In the genomic region with DNA sequence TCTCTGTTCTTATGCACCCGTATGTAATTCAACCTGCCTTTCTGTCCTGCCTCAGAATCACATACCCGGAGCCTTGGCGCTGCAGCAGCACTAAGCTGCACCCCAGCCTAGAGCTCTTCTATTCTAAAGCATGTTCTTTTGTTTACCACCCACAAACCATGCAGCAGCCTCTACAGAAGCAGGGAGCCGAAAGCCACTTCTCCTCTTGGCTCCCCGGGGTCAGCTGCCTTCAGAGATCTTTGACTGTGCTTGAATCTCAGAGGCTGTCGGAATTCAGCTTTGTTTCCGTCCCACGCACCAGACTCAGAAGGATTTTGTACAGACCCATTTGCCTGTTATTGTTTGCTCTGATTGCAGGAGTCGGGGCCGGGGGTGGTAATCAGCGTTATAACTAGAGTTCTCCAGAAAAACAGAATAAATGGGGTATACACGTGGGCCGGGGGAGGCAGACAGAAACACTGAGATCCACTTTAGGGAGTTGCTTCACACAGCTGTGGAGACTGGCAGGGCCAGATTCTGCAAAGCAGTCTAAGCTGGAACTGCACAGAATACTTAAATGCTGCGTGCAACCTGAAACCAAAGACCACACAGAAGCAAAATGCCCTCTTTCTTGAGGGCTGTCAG, we compare ENCODE assay signal across 10 mouse cellular contexts. TPM values are rescaled to one million over a fixed set of nuclear protein-coding genes. Genes with fewer than 3 reads are reported as not detected.
DNase-seq lines count a peak whose midpoint lies in the region; ATAC-seq and TF ChIP-seq lines count a peak whose summit lies in the region.
"Had no signal": no experiment of that assay in that cellular context is flagged by ENCODE, and none has a peak within 500 bp of the region (broad histone marks: within the 10 kb centered on the region; RNA-seq: fewer than 3 reads in every experiment).

No protein-coding gene starts in this region.

- H3K4me2 ChIP-seq in forebrain, postnatal 0 days (ENCODE audit: low read depth): peak overlapping the region; percentile 35
- H3K4me2 ChIP-seq: liver, embryonic 15.5 days had no signal

- ATAC-seq in forebrain, postnatal 0 days: peak; percentile 90

- peak overlapping the region; percentile 41; the same call in 1 of the 2 replicates for H3K27ac ChIP-seq in kidney, adult 2 months (ENCODE audit: insufficient read depth, low read depth, low read length)
- H3K27ac ChIP-seq in forebrain, postnatal 0 days (ENCODE audit: low read depth, low read length): peak overlapping the region; percentile 60
- H3K27ac ChIP-seq in olfactory bulb, adult 2 months (ENCODE audit: insufficient read depth, low read depth, low read length): peak overlapping the region; percentile 100
- H3K27ac ChIP-seq: liver, embryonic 15.5 days had no signal

- no peak for TF ChIP-seq POLR2A in kidney, adult 2 months (IDR thresholded peaks at IDR 0.05; ENCODE audit: low read depth, low read length)
- no peak for TF ChIP-seq POLR2A in olfactory bulb, adult 2 months (IDR thresholded peaks at IDR 0.05; ENCODE audit: insufficient read depth, low read depth, low read length)

- no peaks in the 10 kb centered on the region for H3K36me3 ChIP-seq in kidney, adult 2 months (ENCODE audit: control insufficient read depth, insufficient read depth, low read length)
- H3K36me3 ChIP-seq in forebrain, postnatal 0 days (ENCODE audit: insufficient read depth): no peaks in the 10 kb centered on the region
- H3K36me3 ChIP-seq: liver, embryonic 15.5 days had no signal

- 38% methylated on average over 14 of the region's 14 CpGs for WGBS in kidney, adult 2 months
- 7% methylated on average over 14 of the region's 14 CpGs for WGBS in forebrain, postnatal 0 days
- WGBS in olfactory bulb, adult 2 months: 9% methylated on average over 14 of the region's 14 CpGs

- H3K4me1 ChIP-seq in kidney, adult 2 months (ENCODE audit: control insufficient read depth, insufficient read depth, low read length): peaks cover 11% of the 10 kb centered on the region; the same call in 1 of the 2 replicates
- no peaks in the 10 kb centered on the region for H3K4me1 ChIP-seq in forebrain, postnatal 0 days (ENCODE audit: insufficient read depth)
- peaks cover 5% of the 10 kb centered on the region for H3K4me1 ChIP-seq in olfactory bulb, adult 2 months (ENCODE audit: control insufficient read depth, insufficient read depth, low read length)
- H3K4me1 ChIP-seq: liver, embryonic 15.5 days had no signal

- DNase-seq in kidney, adult 2 months: no peak
- DNase-seq in kidney, postnatal 14 days: no peak
- DNase-seq in forebrain, postnatal 0 days: no peak
- peak; percentile 55 to 80 for DNase-seq in left cerebral cortex, adult 18-20 months (ENCODE audit: low spot score in 2 of 2)
- no peak for DNase-seq in T-cell, adult 2 months (ENCODE audit: low spot score)
- no peak for DNase-seq in adrenal gland, adult 8-10 months
- DNase-seq in lung, postnatal 36 days: no peak
- DNase-seq: cerebellum, postnatal 14 days had no signal

- H3K9ac ChIP-seq in forebrain, postnatal 0 days: peak overlapping the region; percentile 25; the same call in 1 of the 2 replicates
- H3K9ac ChIP-seq: liver, embryonic 15.5 days had no signal

- TF ChIP-seq CTCF in kidney, adult 2 months (conservative IDR thresholded peaks at IDR 0.05; ENCODE audit: insufficient read depth, insufficient read length, low read depth, low read length): no peak
- TF ChIP-seq CTCF in forebrain, postnatal 0 days (IDR thresholded peaks at IDR 0.05; ENCODE audit: low read depth): no peak
- no peak for TF ChIP-seq CTCF in olfactory bulb, adult 2 months (IDR thresholded peaks at IDR 0.05; ENCODE audit: insufficient read depth, low read depth, low read length)

- no peak overlapping the region for H3K4me3 ChIP-seq in kidney, adult 2 months (ENCODE audit: insufficient read depth, low read depth, low read length)
- no peak overlapping the region for H3K4me3 ChIP-seq in forebrain, postnatal 0 days (ENCODE audit: low read depth, low read length)
- H3K4me3 ChIP-seq in olfactory bulb, adult 2 months (ENCODE audit: insufficient read depth, low read depth, low read length): no peak overlapping the region
- H3K4me3 ChIP-seq: liver, embryonic 15.5 days had no signal

- no peaks in the 10 kb centered on the region for H3K9me3 ChIP-seq in forebrain, postnatal 0 days (ENCODE audit: low read length)
- H3K9me3 ChIP-seq: liver, embryonic 15.5 days had no signal

- no peaks in the 10 kb centered on the region for H3K27me3 ChIP-seq in kidney, adult 2 months (replicated peaks; ENCODE audit: control insufficient read depth, insufficient read depth, low read length)
- H3K27me3 ChIP-seq in forebrain, postnatal 0 days (ENCODE audit: insufficient read depth, low read length): no peaks in the 10 kb centered on the region
- H3K27me3 ChIP-seq: liver, embryonic 15.5 days had no signal

RNA-seq across cellular contexts. Expression of a gene that starts 8.5 kb away (rescaled TPM):
- polyA plus RNA-seq in kidney, adult 2 months (2012; rRNA removed): 28.5 and 32.7 TPM in 2 replicates
- total RNA-seq in forebrain, postnatal 0 days (2014; rRNA removed): 42.2 and 43.3 TPM in 2 replicates
- polyA plus RNA-seq in forebrain, postnatal 0 days (2015; fragmentation: Nextera tagmentation; extraction: Ambion mirVana): 27.9 and 41.7 TPM in 2 replicates
- 10 to 100 TPM; 67.1 to 71.5 TPM for total RNA-seq in left cerebral cortex, adult 18-20 months (2021)
- polyA plus RNA-seq in olfactory bulb, adult 2 months (2012; ENCODE audit: insufficient read depth, insufficient read length, low replicate concordance, missing spikeins): 665 TPM in 1 of 2 replicates, not detected in the other
- 10 to 100 TPM; 76.0 to 93.3 (median 80.9) TPM for total RNA-seq in adrenal gland, adult 8-10 months (2022)

RNA-seq across cellular contexts. Expression of a gene that starts 56.1 kb away (rescaled TPM):
- 2.3 and 3.4 TPM in 2 replicates for polyA plus RNA-seq in kidney, adult 2 months (2012; rRNA removed)
- total RNA-seq in forebrain, postnatal 0 days (2014; rRNA removed): 22.3 and 27.4 TPM in 2 replicates
- 14.8 and 21.1 TPM in 2 replicates for polyA plus RNA-seq in forebrain, postnatal 0 days (2015; fragmentation: Nextera tagmentation; extraction: Ambion mirVana)
- 10 to 100 TPM; 32.1 to 37.9 TPM for total RNA-seq in left cerebral cortex, adult 18-20 months (2021)
- polyA plus RNA-seq in olfactory bulb, adult 2 months (2012; ENCODE audit: insufficient read depth, insufficient read length, low replicate concordance, missing spikeins): not detected in 2 replicates
- 10 to 100 TPM; 21.7 to 31.7 (median 25.2) TPM for total RNA-seq in adrenal gland, adult 8-10 months (2022)

Comparison
In these comparisons a context has a peak if more than half of its experiments do, and no peak if none do; other contexts are left out.
1. DNase-seq: peak in left cerebral cortex, adult 18-20 months (2 of 2); none in kidney, adult 2 months (single experiment), kidney, postnatal 14 days (single experiment), forebrain, postnatal 0 days (single experiment), T-cell, adult 2 months (single experiment), adrenal gland, adult 8-10 months (single experiment) and lung, postnatal 36 days (single experiment).
2. H3K27ac ChIP-seq: peak in every context shown above with its lines; median percentile 100 in olfactory bulb, adult 2 months; 60 in forebrain, postnatal 0 days; 41 in kidney, adult 2 months.